Mouse (Mus musculus) embryonic facial prominence, embryonic 13.5 days (tissue): ENCODE measurements at regions not wholly inside any gene's neighbourhood (a gene's known extent, or its start where the extent isn't known, plus 50 kb on each side); places are given as distances from the start of the nearest gene placed in this dataset.

Experiments
- ATAC-seq: fragments of 200-750 bp; cut with Nextera tagmentation; 2 replicates; pipeline ENCODE4 v1.8.0; 2017; ENCODE audit warnings: low read depth; ENCODE audit not compliant: insufficient number of reproducible peaks, insufficient read depth, low FRiP score, low TSS enrichment
- H3K27ac ChIP-seq: fragments of 300-500 bp; sonication (generic); 2 replicates; pipeline ENCODE4 v1.5.1; 2015; ENCODE audit warnings: moderate library complexity, mild to moderate bottlenecking, inconsistent platforms
- H3K27me3 ChIP-seq: fragments of 300-500 bp; sonication (generic); 2 replicates; pipeline ENCODE4 v1.6.1; 2015; ENCODE audit warnings: mild to moderate bottlenecking, inconsistent platforms
- H3K36me3 ChIP-seq: fragments of 300-500 bp; sonication (generic); 2 replicates; pipeline ENCODE4 v1.6.1; 2015; ENCODE audit warnings: mild to moderate bottlenecking, inconsistent platforms
- H3K4me1 ChIP-seq: fragments of 300-500 bp; sonication (generic); 2 replicates; pipeline ENCODE4 v1.6.1; 2015; ENCODE audit warnings: inconsistent platforms
- H3K4me2 ChIP-seq: fragments of 300-500 bp; sonication (generic); 2 replicates; pipeline ENCODE4 v1.6.1; 2015; ENCODE audit warnings: moderate library complexity, mild to moderate bottlenecking, inconsistent platforms
- H3K4me3 ChIP-seq: fragments of 300-500 bp; sonication (generic); 2 replicates; pipeline ENCODE4 v1.5.1; 2015; ENCODE audit warnings: mild to moderate bottlenecking, inconsistent platforms
- H3K9ac ChIP-seq: fragments of 300-500 bp; sonication (generic); 2 replicates; pipeline ENCODE4 v1.6.1; 2015; ENCODE audit warnings: mild to moderate bottlenecking, inconsistent platforms
- H3K9me3 ChIP-seq: fragments of 300-500 bp; sonication (generic); 2 replicates; pipeline ENCODE4 v1.6.1; 2016; ENCODE audit warnings: inconsistent platforms
- WGBS: fragments of 180-500 bp; shearing (Covaris S2); methylation state at CpG from one replicate; pipeline ENCODE4 v1.1.7; 2015; ENCODE audit warnings: mixed read lengths; 5-methylcytosine and 5-hydroxymethylcytosine counted together

DNA sequence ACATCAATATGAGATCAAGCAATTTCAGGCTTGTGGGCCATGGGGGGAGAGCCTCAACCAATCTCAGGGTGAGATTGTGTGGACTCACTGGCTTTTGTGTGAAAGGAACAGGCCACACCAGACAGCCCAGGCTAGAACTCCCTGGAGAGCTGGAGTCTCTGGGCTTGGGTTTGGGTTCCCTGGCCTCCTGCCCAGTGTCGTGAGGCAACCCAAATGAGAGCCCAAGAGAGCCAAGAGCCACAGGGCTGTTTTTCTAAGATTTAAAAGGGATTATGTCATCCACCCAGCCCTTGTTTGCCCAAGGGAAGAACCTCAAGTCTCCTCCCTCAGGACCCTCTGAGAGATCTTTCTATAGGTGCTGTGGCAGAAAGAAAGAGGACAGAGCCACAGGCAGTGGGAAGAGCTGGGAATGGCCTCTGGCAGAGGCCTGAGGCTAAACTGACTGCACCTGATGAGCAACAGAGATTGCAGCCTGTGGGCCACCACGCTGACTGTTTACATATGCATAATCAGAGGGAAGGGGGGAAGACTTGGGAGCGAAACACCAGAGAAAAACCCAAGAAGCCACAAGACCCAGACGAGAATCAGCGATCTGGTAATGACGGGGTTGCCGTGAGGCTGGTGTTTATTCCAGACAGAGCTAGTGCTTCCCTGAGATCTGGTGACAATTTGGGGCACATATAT is 92.1 kb downstream of the Bcl2l11 start:
- 24% methylated on average over 7 of the region's 7 CpGs for WGBS
- no peak overlapping the region for H3K9ac ChIP-seq
- no peaks in the 10 kb centered on the region for H3K9me3 ChIP-seq
- no peaks in the 10 kb centered on the region for H3K36me3 ChIP-seq
- H3K27me3 ChIP-seq, result no peaks in the 10 kb centered on the region
- H3K4me3 ChIP-seq, result no peak overlapping the region
- H3K27ac ChIP-seq, result peak overlapping the region; percentile 33; the same call in 1 of the 2 replicates
- ATAC-seq, result peak; percentile 56; the same call in 1 of the 2 replicates
- H3K4me1 ChIP-seq, result peaks cover 18% of the 10 kb centered on the region
- no peak overlapping the region for H3K4me2 ChIP-seq

DNA sequence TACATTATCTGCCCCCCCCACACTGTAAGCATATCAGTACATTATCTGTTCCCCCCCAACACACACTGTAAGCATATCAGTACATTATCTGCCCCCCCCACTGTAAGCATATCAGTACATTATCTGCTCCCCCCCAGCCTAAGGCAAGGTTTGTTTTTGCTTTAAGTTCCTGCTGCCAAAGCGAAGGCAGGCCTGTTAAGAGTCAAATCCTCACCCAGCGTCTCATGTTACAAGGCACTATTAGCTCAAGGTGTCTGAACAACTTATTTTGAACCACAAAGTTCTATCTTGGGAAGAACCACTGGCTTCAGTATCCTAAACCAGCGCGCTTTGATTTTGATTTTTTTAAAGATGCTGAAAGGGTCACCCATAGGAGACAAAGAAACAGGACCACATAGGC is 93.1 kb downstream of the Bcl2l11 start:
- Histone ChIP-seq H3K27me3 (no peaks in the 10 kb centered on the region), H3K4me1 (peaks cover 18% of the 10 kb centered on the region), H3K27ac (no peak overlapping the region), H3K4me2 (no peak overlapping the region), H3K9me3 (no peaks in the 10 kb centered on the region), H3K9ac (no peak overlapping the region), H3K4me3 (no peak overlapping the region), H3K36me3 (no peaks in the 10 kb centered on the region)
- 41% methylated on average over 4 of the region's 4 CpGs for WGBS
- ATAC-seq, result no peak

DNA sequence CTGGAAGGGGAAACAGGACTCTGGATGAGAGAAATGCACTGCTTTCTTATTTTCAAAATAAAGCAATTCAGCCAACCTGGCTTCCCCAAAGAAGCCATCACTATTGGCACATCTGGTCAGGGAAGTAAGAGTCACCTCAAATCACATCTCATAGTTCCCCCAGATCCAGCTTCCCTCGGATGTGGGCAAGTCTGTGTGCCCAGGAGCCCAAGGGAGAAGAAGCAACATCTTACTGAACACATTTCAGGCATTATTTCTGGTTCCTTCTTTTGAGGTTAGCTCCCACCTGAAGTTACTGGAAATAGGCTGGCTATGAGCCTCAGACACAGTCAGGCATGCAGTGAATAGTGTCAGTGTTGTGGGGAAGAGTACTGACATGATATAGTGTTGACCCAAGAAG is 95.2 kb downstream of the Bcl2l11 start:
- H3K9me3 ChIP-seq, result no peaks in the 10 kb centered on the region
- no peak overlapping the region for H3K9ac ChIP-seq
- no peak overlapping the region for H3K27ac ChIP-seq
- no peak for ATAC-seq
- no peaks in the 10 kb centered on the region for H3K27me3 ChIP-seq
- 77% methylated on average over 1 of the region's 1 CpGs for WGBS
- H3K4me1 ChIP-seq, result peaks cover 18% of the 10 kb centered on the region
- no peaks in the 10 kb centered on the region for H3K36me3 ChIP-seq
- no peak overlapping the region for H3K4me2 ChIP-seq
- no peak overlapping the region for H3K4me3 ChIP-seq

DNA sequence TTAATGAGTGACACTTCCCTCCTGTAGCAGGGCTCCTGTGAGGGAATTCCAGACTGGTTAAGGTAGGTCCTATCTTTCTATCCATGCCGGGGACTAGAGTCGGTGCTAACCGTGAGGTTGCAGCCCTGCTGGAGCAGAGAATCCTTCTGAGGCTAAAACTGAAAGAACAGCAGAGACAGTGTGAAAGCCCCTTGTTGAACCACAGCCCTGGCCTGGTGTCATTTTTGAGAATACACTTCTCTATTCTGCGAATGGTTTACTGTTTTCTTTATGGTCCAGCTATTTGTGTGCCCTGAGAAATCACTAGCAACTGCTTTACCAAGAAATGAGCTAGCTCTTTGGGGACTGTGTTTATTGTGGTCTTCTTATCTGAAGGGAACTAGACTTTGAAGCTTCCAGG is 95.8 kb downstream of the Bcl2l11 start:
- Histone ChIP-seq H3K9me3 (no peaks in the 10 kb centered on the region), H3K9ac (no peak overlapping the region), H3K27me3 (no peaks in the 10 kb centered on the region), H3K36me3 (no peaks in the 10 kb centered on the region), H3K4me2 (no peak overlapping the region), H3K4me1 (peaks cover 18% of the 10 kb centered on the region), H3K27ac (no peak overlapping the region), H3K4me3 (no peak overlapping the region)
- no peak for ATAC-seq
- WGBS, result 85% methylated on average over 4 of the region's 4 CpGs

DNA sequence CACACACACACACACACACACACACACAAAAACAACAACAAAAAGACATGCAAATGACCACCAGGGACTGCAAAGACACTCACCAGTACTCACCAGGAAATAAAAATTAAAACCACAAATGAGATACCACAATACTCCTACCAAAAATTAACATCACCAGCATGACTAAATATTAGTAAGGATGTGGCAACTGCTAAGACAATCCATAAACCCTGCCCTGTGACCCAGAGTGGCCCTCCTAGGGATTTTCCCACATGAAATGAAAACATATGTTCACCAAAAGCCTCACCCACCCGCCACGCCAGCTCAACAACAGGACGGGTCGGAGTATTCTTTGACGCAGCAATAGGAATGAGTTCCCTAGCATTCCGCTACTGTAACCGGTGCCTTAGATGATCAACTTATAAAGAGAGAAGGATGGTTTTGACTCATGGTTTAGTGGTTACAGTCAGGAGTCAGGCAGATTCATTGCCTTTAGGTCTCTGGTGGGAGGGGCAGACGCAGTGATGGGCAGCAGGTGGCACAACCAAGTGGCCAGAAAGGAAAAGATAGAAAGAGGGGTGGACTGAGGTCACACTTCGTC is 100.7 kb downstream of the Bcl2l11 start:
- no peaks in the 10 kb centered on the region for H3K36me3 ChIP-seq
- H3K4me2 ChIP-seq, result no peak overlapping the region
- no peaks in the 10 kb centered on the region for H3K4me1 ChIP-seq
- WGBS, result 78% methylated on average over 9 of the region's 9 CpGs
- no peaks in the 10 kb centered on the region for H3K27me3 ChIP-seq
- H3K9ac ChIP-seq, result no peak overlapping the region
- no peak for ATAC-seq
- no peaks in the 10 kb centered on the region for H3K9me3 ChIP-seq
- no peak overlapping the region for H3K27ac ChIP-seq
- no peak overlapping the region for H3K4me3 ChIP-seq

DNA sequence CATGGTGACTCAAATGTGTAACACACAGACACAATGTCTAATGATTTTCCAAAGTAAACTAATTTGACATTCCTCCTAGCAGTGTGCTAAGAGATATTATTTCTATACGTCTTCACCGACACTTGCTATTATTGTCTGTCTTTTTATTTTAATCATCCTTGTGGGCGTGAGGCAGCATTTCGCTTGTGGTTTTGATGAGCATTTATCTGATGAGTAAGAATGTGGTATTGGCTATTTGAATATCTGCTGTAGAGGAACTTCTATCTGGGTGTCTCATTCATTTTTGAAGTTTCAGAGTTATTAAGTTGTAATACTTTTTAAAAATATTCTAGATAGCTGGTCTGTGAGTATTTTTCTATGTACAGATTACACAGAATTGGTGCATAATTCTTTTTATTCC is 103.9 kb downstream of the Bcl2l11 start:
- 86% methylated on average over 4 of the region's 4 CpGs for WGBS
- Histone ChIP-seq H3K4me2 (no peak overlapping the region), H3K27ac (no peak overlapping the region), H3K4me1 (peaks cover 5% of the 10 kb centered on the region; the same call in 1 of the 2 replicates), H3K36me3 (no peaks in the 10 kb centered on the region), H3K4me3 (no peak overlapping the region), H3K9ac (no peak overlapping the region), H3K27me3 (no peaks in the 10 kb centered on the region), H3K9me3 (no peaks in the 10 kb centered on the region)
- no peak for ATAC-seq

DNA sequence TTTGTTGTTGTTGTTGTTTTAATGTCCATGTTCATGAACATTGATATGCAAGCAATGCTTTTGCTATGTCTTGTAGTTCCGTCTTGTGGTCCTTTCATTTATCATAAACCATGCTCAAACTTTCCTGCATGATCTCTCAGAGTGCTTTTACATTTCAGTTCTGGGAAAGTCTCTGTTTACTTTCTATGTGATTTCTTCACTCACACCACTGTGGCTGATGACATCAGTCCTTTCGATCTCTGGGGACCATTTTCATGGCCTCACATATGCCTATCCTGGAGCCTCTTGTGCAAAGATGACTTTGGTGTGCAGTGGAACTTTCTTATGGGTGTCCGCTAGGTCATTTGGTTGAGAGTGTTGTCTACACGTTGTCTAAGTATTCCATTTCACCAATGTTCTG is 105.1 kb downstream of the Bcl2l11 start:
- Histone ChIP-seq H3K4me1 (peaks cover 5% of the 10 kb centered on the region; the same call in 1 of the 2 replicates), H3K36me3 (no peaks in the 10 kb centered on the region), H3K9ac (no peak overlapping the region), H3K4me2 (no peak overlapping the region), H3K27me3 (no peaks in the 10 kb centered on the region), H3K27ac (no peak overlapping the region), H3K9me3 (no peaks in the 10 kb centered on the region), H3K4me3 (no peak overlapping the region)
- no peak for ATAC-seq
- 93% methylated on average over 4 of the region's 4 CpGs for WGBS

DNA sequence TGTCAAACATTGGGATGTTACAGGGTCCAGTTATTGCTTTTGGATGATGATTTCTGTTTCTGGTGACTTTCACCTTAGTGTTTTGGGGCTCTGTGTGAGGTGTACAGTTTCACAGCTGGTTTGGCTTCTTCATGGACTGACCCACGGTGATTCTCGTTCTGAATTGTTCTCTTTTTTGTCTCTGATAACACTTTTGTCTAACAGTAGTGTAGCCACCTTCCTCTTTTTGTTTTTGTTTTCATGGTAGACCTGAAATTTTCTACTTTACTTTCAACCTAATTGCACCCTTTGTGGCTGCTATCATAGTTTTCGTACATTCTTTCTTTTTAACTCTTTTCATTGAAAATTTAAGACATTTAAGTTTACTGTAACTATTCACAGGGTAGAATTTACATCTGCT is 105.5 kb downstream of the Bcl2l11 start:
- no peak for ATAC-seq
- Histone ChIP-seq H3K4me1 (peaks cover 5% of the 10 kb centered on the region; the same call in 1 of the 2 replicates), H3K27me3 (no peaks in the 10 kb centered on the region), H3K27ac (no peak overlapping the region), H3K36me3 (no peaks in the 10 kb centered on the region), H3K4me2 (no peak overlapping the region), H3K9ac (no peak overlapping the region), H3K4me3 (no peak overlapping the region), H3K9me3 (no peaks in the 10 kb centered on the region)
- WGBS, result 75% methylated on average over 3 of the region's 3 CpGs

DNA sequence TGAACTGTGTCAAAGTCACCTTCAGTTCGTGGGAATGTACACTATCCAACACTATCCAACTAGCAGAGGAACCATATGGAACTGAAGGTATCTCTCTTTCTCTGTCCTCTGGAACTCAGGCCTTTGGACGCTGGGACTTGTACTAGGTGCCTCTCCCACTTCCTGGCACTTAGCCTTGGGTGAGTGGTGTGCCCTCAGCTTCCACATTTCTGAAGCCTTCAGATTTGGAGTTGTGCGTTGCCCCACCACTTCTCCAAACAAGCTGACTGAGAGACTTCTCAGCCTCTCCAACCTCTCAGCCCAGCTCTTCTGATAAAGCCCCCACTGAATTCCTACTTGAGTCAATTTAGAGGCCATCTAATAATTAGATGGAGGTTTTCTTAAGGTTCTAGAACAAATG is 106.2 kb downstream of the Bcl2l11 start:
- no peak for ATAC-seq
- WGBS, result 88% methylated on average over 3 of the region's 3 CpGs

DNA sequence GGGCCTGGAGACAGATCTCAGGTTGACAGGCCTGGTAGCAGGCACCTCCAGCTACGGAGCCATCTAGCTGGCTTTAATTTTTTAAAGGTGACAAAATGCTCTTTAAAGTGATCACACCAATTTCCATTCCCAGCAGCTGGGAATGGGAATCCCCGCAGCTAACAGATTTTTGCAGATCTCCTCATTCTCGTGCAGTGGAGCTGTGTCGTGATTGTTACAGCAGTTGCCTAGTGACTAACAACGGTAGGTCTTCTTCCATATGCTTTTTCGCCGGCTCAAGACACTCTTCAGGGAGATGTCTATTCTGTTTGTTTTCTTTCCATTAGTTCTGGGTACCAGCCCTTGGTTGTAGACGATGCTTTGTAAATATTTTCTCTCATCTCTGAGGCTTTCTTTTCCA is 109.3 kb downstream of the Bcl2l11 start:
- Histone ChIP-seq H3K27ac (no peak overlapping the region), H3K9ac (no peak overlapping the region), H3K36me3 (no peaks in the 10 kb centered on the region), H3K4me1 (peaks cover 5% of the 10 kb centered on the region; the same call in 1 of the 2 replicates), H3K27me3 (no peaks in the 10 kb centered on the region), H3K4me3 (no peak overlapping the region), H3K9me3 (no peaks in the 10 kb centered on the region), H3K4me2 (no peak overlapping the region)
- no peak for ATAC-seq
- 67% methylated on average over 8 of the region's 8 CpGs for WGBS

More for the DNA sequence above, 106.2 kb downstream of the Bcl2l11 start:
- Histone ChIP-seq H3K27ac (no peak overlapping the region), H3K4me3 (no peak overlapping the region), H3K4me1 (peaks cover 5% of the 10 kb centered on the region; the same call in 1 of the 2 replicates), H3K9ac (no peak overlapping the region), H3K9me3 (no peaks in the 10 kb centered on the region), H3K27me3 (no peaks in the 10 kb centered on the region), H3K36me3 (no peaks in the 10 kb centered on the region), H3K4me2 (no peak overlapping the region)

DNA sequence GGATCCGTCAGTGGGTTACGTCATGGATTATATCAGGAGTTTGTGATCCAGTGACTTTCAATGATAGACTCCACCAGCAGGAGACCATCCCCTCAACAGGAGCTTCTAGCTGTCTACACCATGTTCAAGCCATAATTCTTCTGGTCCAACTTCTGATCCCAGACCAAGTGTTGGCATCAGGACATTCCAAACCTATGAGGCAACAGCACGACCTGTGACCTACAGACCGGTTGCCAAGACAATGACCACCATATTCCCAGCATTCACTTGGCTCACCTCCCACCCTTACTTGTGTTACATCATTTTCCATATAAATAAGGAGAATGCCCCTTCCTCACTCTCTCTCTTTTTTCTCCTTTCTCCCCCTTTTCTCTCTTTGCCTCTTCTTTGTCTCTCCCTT is 113.6 kb downstream of the Bcl2l11 start:
- H3K9me3 ChIP-seq, result no peaks in the 10 kb centered on the region
- 89% methylated on average over 4 of the region's 4 CpGs for WGBS

DNA sequence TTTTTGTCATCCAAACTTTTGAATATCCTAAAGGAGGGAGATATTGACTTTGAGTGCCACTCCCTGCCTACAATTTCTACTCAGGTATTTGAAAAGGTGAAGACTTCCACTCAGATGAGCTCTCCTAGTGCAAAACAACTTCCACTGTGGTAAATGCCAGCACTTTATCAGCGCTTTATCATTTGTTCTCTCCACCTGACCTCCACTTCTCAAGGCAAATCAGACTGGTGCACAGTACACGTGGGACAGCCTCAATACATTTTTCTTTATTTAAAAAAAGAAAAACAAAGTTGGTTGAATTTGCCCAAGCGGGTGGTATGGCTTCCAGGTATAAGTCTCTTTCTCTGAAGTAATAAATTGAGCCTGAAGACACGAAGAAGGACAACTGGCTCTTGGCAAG is 114.2 kb downstream of the Bcl2l11 start:
- WGBS, result 39% methylated on average over 4 of the region's 4 CpGs
- Histone ChIP-seq H3K27ac (no peak overlapping the region), H3K27me3 (no peaks in the 10 kb centered on the region), H3K9ac (no peak overlapping the region), H3K4me1 (peaks cover 14% of the 10 kb centered on the region), H3K4me2 (no peak overlapping the region), H3K9me3 (no peaks in the 10 kb centered on the region), H3K4me3 (no peak overlapping the region), H3K36me3 (no peaks in the 10 kb centered on the region)
- no peak for ATAC-seq

More for the DNA sequence above, 113.6 kb downstream of the Bcl2l11 start:
- H3K27ac ChIP-seq, result no peak overlapping the region
- no peak overlapping the region for H3K9ac ChIP-seq
- ATAC-seq, result no peak
- H3K4me1 ChIP-seq, result peaks cover 14% of the 10 kb centered on the region
- H3K27me3 ChIP-seq, result no peaks in the 10 kb centered on the region
- H3K4me2 ChIP-seq, result no peak overlapping the region
- H3K36me3 ChIP-seq, result no peaks in the 10 kb centered on the region
- no peak overlapping the region for H3K4me3 ChIP-seq
